Comparison of ENCODE assay signal across 8 mouse cellular contexts in genomic region chr9:61434062-61434461, GRCm38 (mm10).
A peak's percentile ranks its signal among the peaks of the same experiment; 100 is the strongest.
DNase-seq lines count a peak whose midpoint lies in the region; ATAC-seq lines count a peak whose summit lies in the region.

No protein-coding gene starts in this region.

- 97% methylated on average over 11 of the region's 11 CpGs for WGBS in macrophage (ENCODE audit: missing documents)
- WGBS in liver, embryonic 11.5 days = 35% methylated on average over 11 of the region's 11 CpGs

- no peak overlapping the region for H3K9ac ChIP-seq in liver, embryonic 11.5 days (ENCODE audit: low read depth, low read length)

- no peak overlapping the region for H3K4me3 ChIP-seq in macrophage (ENCODE audit: inconsistent target)
- H3K4me3 ChIP-seq in liver, embryonic 11.5 days (ENCODE audit: low read depth, low read length) = no peak overlapping the region

- no peaks in the 10 kb centered on the region for H3K9me3 ChIP-seq in liver, embryonic 11.5 days (ENCODE audit: control insufficient read depth, low read length)

- peak overlapping the region; percentile 72 for H3K27ac ChIP-seq in macrophage
- no peak overlapping the region for H3K27ac ChIP-seq in liver, embryonic 11.5 days (ENCODE audit: low read depth, low read length)

- no peak for ATAC-seq in liver, embryonic 11.5 days (replicated peaks; ENCODE audit: low FRiP score)

- DNase-seq in ES-CJ7 (ENCODE audit: low read depth, low spot score) = peak; percentile 13
- DNase-seq in brain, embryonic 18.5 days (ENCODE audit: low read depth, low spot score) = peak; percentile 55
- peak; percentile 39 to 49 for DNase-seq in frontal cortex, adult 2 months (ENCODE audit: extremely low spot score in 1 of 2, low spot score in 1 of 2)
- DNase-seq in right cerebral cortex, postnatal 36 days (ENCODE audit: low spot score in 2 of 2) = peak; percentile 22 to 29
- DNase-seq in T-cell, adult 2 months (ENCODE audit: low spot score) = no peak
- no peak for DNase-seq in liver, embryonic 11.5 days (ENCODE audit: low spot score)
- DNase-seq in spleen, postnatal 10 days (ENCODE audit: low spot score in 2 of 2) = no peak

- no peak overlapping the region for H3K4me2 ChIP-seq in liver, embryonic 11.5 days

- no peaks in the 10 kb centered on the region for H3K79me2 ChIP-seq in macrophage (ENCODE audit: inconsistent target)

- H3K27me3 ChIP-seq in liver, embryonic 11.5 days (replicated peaks; ENCODE audit: control insufficient read depth, insufficient read depth, low read length) = peaks cover 23% of the 10 kb centered on the region

- H3K36me3 ChIP-seq in macrophage (ENCODE audit: inconsistent target) = no peaks in the 10 kb centered on the region
- no peaks in the 10 kb centered on the region for H3K36me3 ChIP-seq in liver, embryonic 11.5 days (ENCODE audit: control insufficient read depth, insufficient read depth, low read length)

- no peaks in the 10 kb centered on the region for H3K4me1 ChIP-seq in liver, embryonic 11.5 days (replicated peaks; ENCODE audit: control insufficient read depth, insufficient read depth, low read length)

Comparison
In these comparisons a context has a peak if more than half of its experiments do, and no peak if none do; other contexts are left out.
1. DNase-seq: peak in ES-CJ7 (single experiment), brain, embryonic 18.5 days (single experiment), frontal cortex, adult 2 months (2 of 2) and right cerebral cortex, postnatal 36 days (2 of 2); none in T-cell, adult 2 months (single experiment), liver, embryonic 11.5 days (single experiment) and spleen, postnatal 10 days (0 of 2).